Mouse (Mus musculus): ENCODE measurements at regions not wholly inside any gene's neighbourhood (a gene's known extent, or its start where the extent isn't known, plus 50 kb on each side); places are given as distances from the start of the nearest gene placed in this dataset.

DNA sequence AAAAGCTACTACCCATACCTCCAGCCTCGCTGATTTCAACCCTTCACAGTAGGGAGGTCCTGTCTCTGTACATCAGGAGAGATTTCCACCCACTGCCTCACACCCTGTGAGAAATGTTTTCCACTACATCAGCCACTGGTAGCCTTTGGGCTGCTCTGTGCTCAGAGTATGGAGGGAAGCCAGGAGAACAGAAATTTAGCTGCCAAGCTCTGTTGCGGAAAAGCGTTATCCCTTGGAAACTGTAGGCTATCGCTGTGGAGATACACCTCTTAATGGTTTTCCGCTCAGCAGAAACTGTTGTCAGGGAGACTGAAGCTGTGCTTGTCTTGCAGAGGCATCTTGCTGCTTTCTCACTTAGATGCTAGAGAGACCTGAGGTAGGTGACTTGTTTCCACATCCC, 138.9 kb downstream of the Sp3 start:
- Histone ChIP-seq H3K27me3 (replicated peaks; ENCODE audit: insufficient read depth, low read length) (no peaks in the 10 kb centered on the region), H3K4me2 (replicated peaks; ENCODE audit: low read depth, low read length) (no peak overlapping the region), H3K36me3 (ENCODE audit: insufficient read depth, low read length) (no peaks in the 10 kb centered on the region), H3K27ac (ENCODE audit: low read length) (no peak overlapping the region), H3K4me1 (ENCODE audit: insufficient read depth, low read depth, low read length) (peaks cover 5% of the 10 kb centered on the region; the same call in 1 of the 2 replicates), H3K9ac (replicated peaks; ENCODE audit: low read depth) (no peak overlapping the region), H3K4me3 (ENCODE audit: low read depth, low read length) (no peak overlapping the region), H3K9me3 (ENCODE audit: low read length) (no peaks in the 10 kb centered on the region)
- ATAC-seq, result no peak
- no peak for DNase-seq (ENCODE audit: low spot score)
- 83% methylated on average over 5 of the region's 5 CpGs for WGBS
- TF ChIP-seq CTCF (IDR thresholded peaks at IDR 0.05) (no peak), EP300 (IDR thresholded peaks at IDR 0.05) (no peak)

DNA sequence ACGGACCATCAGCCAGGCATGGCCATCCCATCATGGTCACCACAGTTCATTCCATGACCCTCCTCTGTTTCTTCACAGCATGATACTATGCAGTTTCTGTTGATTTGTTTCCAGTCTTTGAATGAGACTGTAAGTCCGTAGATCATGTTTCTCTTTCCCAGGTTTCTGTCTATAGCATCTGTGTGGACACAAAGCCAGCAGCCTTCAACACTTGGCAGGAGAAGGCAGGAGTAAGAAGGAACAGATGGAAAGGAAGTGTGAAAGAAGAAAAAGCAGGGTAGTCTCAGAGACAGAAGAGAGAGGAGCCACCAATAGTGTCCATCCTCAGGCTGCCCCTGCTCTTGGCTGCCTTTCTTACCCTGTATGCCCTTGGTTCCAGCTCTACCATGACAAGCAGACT, 136.6 kb downstream of the Sp3 start:
- Histone ChIP-seq H3K4me3 (ENCODE audit: low read depth, low read length) (no peak overlapping the region), H3K4me2 (replicated peaks; ENCODE audit: low read depth, low read length) (no peak overlapping the region), H3K27me3 (replicated peaks; ENCODE audit: insufficient read depth, low read length) (no peaks in the 10 kb centered on the region), H3K27ac (ENCODE audit: low read length) (no peak overlapping the region), H3K36me3 (ENCODE audit: insufficient read depth, low read length) (no peaks in the 10 kb centered on the region), H3K9ac (replicated peaks; ENCODE audit: low read depth) (no peak overlapping the region), H3K4me1 (ENCODE audit: insufficient read depth, low read depth, low read length) (no peaks in the 10 kb centered on the region), H3K9me3 (ENCODE audit: low read length) (no peaks in the 10 kb centered on the region)
- ATAC-seq (no peak), DNase-seq (ENCODE audit: low spot score) (no peak)
- 84% methylated on average over 2 of the region's 2 CpGs for WGBS
- TF ChIP-seq EP300 (IDR thresholded peaks at IDR 0.05) (no peak), CTCF (IDR thresholded peaks at IDR 0.05) (no peak)

DNA sequence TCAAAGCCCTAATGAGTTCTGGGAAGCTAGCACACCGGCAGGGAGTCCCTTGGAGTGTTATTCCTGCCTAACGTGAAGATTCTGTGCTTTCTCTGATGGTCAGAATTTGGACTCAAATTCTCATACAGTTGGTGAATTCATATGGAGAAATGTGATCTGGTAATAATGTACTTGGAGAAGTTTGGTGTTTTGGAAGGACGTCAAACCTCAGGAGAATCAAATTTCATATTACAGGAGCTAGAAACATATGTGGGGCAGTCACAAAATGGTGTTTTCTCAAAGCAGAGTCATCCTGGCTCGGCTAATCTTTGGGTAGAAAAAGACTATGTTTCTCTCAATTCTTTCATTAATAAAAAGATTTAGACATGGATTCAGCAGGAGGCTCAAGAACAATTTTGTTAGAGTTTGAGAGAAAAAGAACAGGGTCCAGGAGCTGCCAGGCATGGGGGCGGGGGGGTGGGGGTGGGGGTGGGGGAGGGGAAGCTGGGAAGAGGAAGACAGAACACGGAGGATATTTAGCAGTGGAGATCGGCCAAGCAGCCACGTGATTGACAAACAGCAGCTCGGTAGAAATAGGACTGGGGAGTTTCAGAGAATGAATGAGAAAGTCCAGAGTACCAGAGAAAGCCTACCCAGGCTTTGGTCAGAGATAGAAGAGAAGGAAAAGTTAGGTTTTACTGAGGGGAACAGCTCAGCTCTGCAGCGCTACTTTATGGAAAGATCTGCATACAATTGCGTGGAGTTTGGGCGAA, 130.6 kb downstream of the Sp3 start:
- Histone ChIP-seq H3K9me3 (ENCODE audit: low read length) (no peaks in the 10 kb centered on the region), H3K4me3 (ENCODE audit: low read depth, low read length) (no peak overlapping the region), H3K4me1 (ENCODE audit: insufficient read depth, low read depth, low read length) (no peaks in the 10 kb centered on the region), H3K27me3 (replicated peaks; ENCODE audit: insufficient read depth, low read length) (no peaks in the 10 kb centered on the region), H3K4me2 (replicated peaks; ENCODE audit: low read depth, low read length) (no peak overlapping the region), H3K27ac (ENCODE audit: low read length) (no peak overlapping the region), H3K36me3 (ENCODE audit: insufficient read depth, low read length) (no peaks in the 10 kb centered on the region), H3K9ac (replicated peaks; ENCODE audit: low read depth) (no peak overlapping the region)
- WGBS, result 40% methylated on average over 12 of the region's 12 CpGs
- DNase-seq (ENCODE audit: low spot score) (no peak), ATAC-seq (no peak)
- TF ChIP-seq EP300 (IDR thresholded peaks at IDR 0.05), result no peak
- no peak for TF ChIP-seq CTCF (IDR thresholded peaks at IDR 0.05)

DNA sequence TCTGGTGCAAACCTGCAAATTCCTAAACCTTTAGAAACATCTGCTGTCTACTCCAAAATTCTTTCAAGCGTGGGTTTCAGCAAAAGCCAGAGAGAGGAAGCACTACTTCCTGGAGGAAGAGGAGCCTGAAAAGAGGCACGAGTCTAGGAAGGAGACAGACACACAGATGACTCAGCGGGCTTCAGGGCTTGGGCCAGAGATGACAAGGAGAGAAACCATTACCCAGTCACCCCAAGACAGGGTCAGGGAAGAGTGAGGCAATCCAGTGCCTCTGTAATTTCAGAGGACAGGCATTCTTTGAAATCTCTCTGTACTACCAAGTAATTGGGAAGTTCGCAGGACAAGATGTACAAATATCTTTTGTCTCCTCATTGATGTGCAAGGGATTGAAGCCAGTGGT, 127.7 kb downstream of the Sp3 start:
- Histone ChIP-seq H3K4me3 (ENCODE audit: low read depth, low read length) (no peak overlapping the region), H3K36me3 (ENCODE audit: insufficient read depth, low read length) (no peaks in the 10 kb centered on the region), H3K9me3 (ENCODE audit: low read length) (no peaks in the 10 kb centered on the region), H3K27me3 (replicated peaks; ENCODE audit: insufficient read depth, low read length) (no peaks in the 10 kb centered on the region), H3K27ac (ENCODE audit: low read length) (no peak overlapping the region), H3K9ac (replicated peaks; ENCODE audit: low read depth) (no peak overlapping the region), H3K4me2 (replicated peaks; ENCODE audit: low read depth, low read length) (no peak overlapping the region), H3K4me1 (ENCODE audit: insufficient read depth, low read depth, low read length) (no peaks in the 10 kb centered on the region)
- DNase-seq (ENCODE audit: low spot score) (peak; percentile 75), ATAC-seq (peak; percentile 75)
- WGBS, result 62% methylated on average over 4 of the region's 4 CpGs
- TF ChIP-seq EP300 (IDR thresholded peaks at IDR 0.05) (peak; percentile 77), CTCF (IDR thresholded peaks at IDR 0.05) (no peak)

DNA sequence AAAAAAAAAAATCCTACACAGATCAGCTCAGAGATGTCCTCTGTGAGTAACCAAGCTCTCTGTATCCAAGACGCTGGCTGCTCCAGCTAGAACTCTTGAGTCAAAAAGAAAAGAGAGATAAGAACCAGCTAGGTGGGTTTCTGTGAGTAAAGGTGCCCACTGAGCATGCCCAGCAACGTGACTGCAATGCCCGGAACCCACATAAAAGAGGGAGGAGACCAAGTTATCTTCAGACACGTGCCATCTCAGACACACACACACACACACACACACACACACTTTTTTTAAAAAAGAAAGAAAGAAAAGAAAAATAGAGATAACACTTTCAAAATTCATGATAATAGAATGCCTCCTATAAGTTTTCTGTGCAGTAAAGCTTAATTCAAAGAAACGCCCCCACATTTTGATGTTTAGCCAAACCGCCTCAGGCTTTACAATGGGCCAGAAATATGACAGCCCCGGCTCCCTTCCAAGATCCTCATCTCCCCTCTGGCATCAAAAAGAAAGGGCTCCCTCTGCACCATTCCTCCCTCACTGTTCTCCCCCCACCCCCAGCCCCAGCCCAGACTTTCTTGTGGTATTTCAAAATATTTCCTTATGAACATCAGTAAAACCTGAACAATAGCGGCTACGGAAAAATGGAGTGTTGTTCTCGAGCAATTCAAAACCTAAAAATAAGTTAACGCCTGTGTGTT, 124.8 kb downstream of the Sp3 start:
- 38% methylated on average over 11 of the region's 11 CpGs for WGBS
- no peak overlapping the region for H3K4me2 ChIP-seq (replicated peaks; ENCODE audit: low read depth, low read length)
- H3K4me3 ChIP-seq (ENCODE audit: low read depth, low read length), result no peak overlapping the region
- ATAC-seq, result no peak
- no peaks in the 10 kb centered on the region for H3K36me3 ChIP-seq (ENCODE audit: insufficient read depth, low read length)
- no peaks in the 10 kb centered on the region for H3K9me3 ChIP-seq (ENCODE audit: low read length)
- H3K9ac ChIP-seq (replicated peaks; ENCODE audit: low read depth), result no peak overlapping the region
- no peaks in the 10 kb centered on the region for H3K4me1 ChIP-seq (ENCODE audit: insufficient read depth, low read depth, low read length)
- DNase-seq (ENCODE audit: low spot score), result no peak
- no peaks in the 10 kb centered on the region for H3K27me3 ChIP-seq (replicated peaks; ENCODE audit: insufficient read depth, low read length)
- H3K27ac ChIP-seq (ENCODE audit: low read length), result no peak overlapping the region
- TF ChIP-seq EP300 (IDR thresholded peaks at IDR 0.05) (no peak), CTCF (IDR thresholded peaks at IDR 0.05) (no peak)

DNA sequence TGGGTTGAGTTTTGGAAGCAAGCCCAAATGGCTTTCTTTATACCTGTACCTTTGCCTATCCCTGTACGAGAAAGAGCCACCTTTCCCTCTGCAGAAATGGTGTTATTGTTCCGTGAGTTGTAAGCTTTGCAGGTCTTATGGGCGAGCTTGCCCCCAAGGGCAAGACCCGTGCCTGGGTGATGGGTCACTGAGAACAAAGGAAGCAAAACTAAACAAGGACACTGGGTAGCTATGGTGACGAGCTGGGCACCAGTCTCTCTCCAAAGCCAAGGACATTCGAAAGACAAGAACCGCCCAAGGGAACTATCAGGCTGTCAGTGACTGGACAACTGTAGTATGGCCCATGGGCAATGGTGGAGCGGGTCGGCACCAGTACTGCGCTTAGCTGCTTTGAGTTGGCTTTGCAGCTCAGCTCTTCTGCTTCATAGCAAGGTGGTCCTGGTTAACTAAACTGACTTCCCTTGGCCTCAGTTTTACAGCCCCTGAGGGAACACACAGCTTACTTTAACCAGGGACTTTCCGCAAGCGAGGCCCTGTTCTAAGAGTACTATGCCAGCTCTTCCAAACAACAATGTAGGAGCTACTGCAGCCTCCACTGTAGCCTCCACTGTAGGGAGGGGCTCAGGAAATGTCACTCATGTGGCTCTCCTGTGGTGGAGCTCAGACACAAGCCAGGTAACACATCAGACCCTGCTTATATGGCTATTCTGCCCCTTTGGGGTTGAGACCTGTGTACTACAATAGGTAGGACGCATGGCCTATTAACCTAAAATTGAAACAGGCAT, 124.1 kb downstream of the Sp3 start:
- ATAC-seq, result no peak
- no peak for DNase-seq (ENCODE audit: low spot score)
- 83% methylated on average over 13 of the region's 13 CpGs for WGBS
- no peak overlapping the region for H3K9ac ChIP-seq (replicated peaks; ENCODE audit: low read depth)
- H3K9me3 ChIP-seq (ENCODE audit: low read length), result no peaks in the 10 kb centered on the region
- no peaks in the 10 kb centered on the region for H3K27me3 ChIP-seq (replicated peaks; ENCODE audit: insufficient read depth, low read length)
- no peaks in the 10 kb centered on the region for H3K36me3 ChIP-seq (ENCODE audit: insufficient read depth, low read length)
- H3K4me2 ChIP-seq (replicated peaks; ENCODE audit: low read depth, low read length), result no peak overlapping the region
- H3K4me1 ChIP-seq (ENCODE audit: insufficient read depth, low read depth, low read length), result no peaks in the 10 kb centered on the region
- no peak overlapping the region for H3K4me3 ChIP-seq (ENCODE audit: low read depth, low read length)
- H3K27ac ChIP-seq (ENCODE audit: low read length), result no peak overlapping the region
- TF ChIP-seq EP300 (IDR thresholded peaks at IDR 0.05) (no peak), CTCF (IDR thresholded peaks at IDR 0.05) (no peak)
